Mouse (Mus musculus) intestine, embryonic 15.5 days (tissue): ENCODE results near the gene Fbxw8. TPM values are rescaled to one million over a fixed set of nuclear protein-coding genes. Genes with fewer than 3 reads are reported as not detected.

Experiments used
- ATAC-seq: fragments of 200-750 bp; cut with Nextera tagmentation; 2 replicates; pipeline ENCODE4 v1.8.0; 2017; ENCODE audit warnings: moderate TSS enrichment, moderate library complexity
- H3K27ac ChIP-seq: fragments of 300-500 bp; sonication (generic); 2 replicates; pipeline ENCODE4 v1.5.1; 2015; ENCODE audit warnings: mild to moderate bottlenecking, inconsistent platforms
- H3K27me3 ChIP-seq: fragments of 300-500 bp; sonication (generic); replicated peaks from 2 replicates; pipeline ENCODE4 v1.6.1; 2015; ENCODE audit warnings: inconsistent platforms
- H3K36me3 ChIP-seq: fragments of 300-500 bp; sonication (generic); 2 replicates; pipeline ENCODE4 v1.6.1; 2015; ENCODE audit warnings: inconsistent platforms
- H3K4me1 ChIP-seq: fragments of 300-500 bp; sonication (generic); replicated peaks from 2 replicates; pipeline ENCODE4 v1.6.1; 2015; ENCODE audit warnings: inconsistent platforms
- H3K4me2 ChIP-seq: fragments of 300-500 bp; sonication (generic); replicated peaks from 2 replicates; pipeline ENCODE4 v1.6.1; 2015; ENCODE audit warnings: mild to moderate bottlenecking, inconsistent platforms
- H3K4me3 ChIP-seq: fragments of 300-500 bp; sonication (generic); replicated peaks from 2 replicates; pipeline ENCODE4 v1.5.1; 2015; ENCODE audit warnings: inconsistent platforms
- H3K9ac ChIP-seq: fragments of 300-500 bp; sonication (generic); 2 replicates; pipeline ENCODE4 v1.6.1; 2015; ENCODE audit warnings: inconsistent platforms
- H3K9me3 ChIP-seq: fragments of 300-500 bp; sonication (generic); 2 replicates; pipeline ENCODE4 v1.6.1; 2016; ENCODE audit warnings: inconsistent platforms
- WGBS: fragments of 180-500 bp; shearing (Covaris S2); methylation state at CpG from one replicate; pipeline ENCODE4 v1.1.7; 2015; 5-methylcytosine and 5-hydroxymethylcytosine counted together
- polyA plus RNA-seq: library from polyadenylated mRNA; unstranded; fragments of >200 nt; fragmentation: Nextera tagmentation; extraction: Ambion mirVana; gene quantifications from 2 replicates; pipeline ENCODE4 v1.2.1, GENCODE M21; 2015

Gene Fbxw8
- polyA plus RNA-seq, 1 experiment from 2014 or later = 20.7 TPM

DNA sequence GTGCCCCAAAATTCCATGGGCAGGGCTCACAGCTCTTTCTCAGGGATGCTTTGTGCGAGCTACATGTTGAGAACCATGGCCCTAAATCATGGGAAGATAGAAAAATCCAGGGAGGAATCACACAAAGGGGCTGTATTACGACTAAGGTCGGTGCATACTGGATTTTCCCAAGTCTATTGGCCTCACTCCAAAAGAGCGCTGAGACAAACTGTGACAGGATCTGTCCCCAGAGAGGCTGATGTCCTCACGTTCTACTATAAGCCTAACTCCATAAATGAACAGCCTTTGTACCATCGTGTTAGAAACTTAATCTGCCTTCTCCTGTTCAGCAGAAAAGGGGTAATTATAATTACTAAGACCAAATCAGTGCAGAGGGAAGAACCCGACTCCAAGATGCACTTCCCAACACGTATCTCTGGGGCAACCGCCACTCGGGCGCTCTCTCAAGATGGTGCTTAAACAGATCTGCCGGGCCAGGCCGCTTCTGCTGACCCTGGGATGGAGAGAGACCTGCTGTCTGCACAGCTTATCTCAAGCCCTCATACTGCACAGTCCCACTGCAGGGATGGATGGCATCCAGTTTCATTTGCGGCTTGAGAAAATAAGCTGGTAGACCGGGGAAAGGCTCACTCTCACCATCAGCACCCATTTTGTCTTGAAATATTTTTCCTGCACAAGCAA, 9.1 kb downstream of the Fbxw8 start:
- ATAC-seq = no peak
- WGBS = 76% methylated on average over 15 of the region's 15 CpGs
- Histone ChIP-seq H3K36me3 (peaks cover 9% of the 10 kb centered on the region), H3K4me1 (0 out of 2 replicates have a peak, but pooled peaks cover 4% of the 10 kb centered on the region), H3K27ac (no peak overlapping the region), H3K9ac (no peak overlapping the region), H3K4me2 (no peak overlapping the region), H3K27me3 (no peaks in the 10 kb centered on the region), H3K4me3 (no peak overlapping the region), H3K9me3 (no peaks in the 10 kb centered on the region)

DNA sequence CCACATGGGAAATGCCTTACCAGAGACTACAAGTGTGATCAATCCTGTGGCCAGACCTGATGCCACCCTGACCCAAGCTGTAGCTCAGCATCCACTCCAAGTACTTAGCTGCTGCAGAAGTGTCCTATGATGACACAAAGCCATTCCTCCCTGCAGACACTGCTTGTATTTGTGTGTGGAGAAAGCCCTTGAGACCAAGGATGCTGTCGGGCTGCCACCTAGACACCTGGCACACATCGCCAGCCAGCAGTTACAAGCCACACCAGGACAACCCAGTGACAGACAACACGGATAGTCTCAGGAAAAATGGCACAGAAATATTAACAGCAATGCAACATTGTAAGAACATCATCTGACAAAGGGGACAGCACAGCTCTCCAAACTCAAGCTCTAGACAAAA, 9.8 kb downstream of the Fbxw8 start:
- 93% methylated on average over 3 of the region's 3 CpGs for WGBS
- no peaks in the 10 kb centered on the region for H3K9me3 ChIP-seq
- no peak overlapping the region for H3K9ac ChIP-seq
- no peak for ATAC-seq
- no peak overlapping the region for H3K4me3 ChIP-seq
- 0 out of 2 replicates have a peak, but pooled peaks cover 4% of the 10 kb centered on the region for H3K4me1 ChIP-seq
- H3K36me3 ChIP-seq = peaks cover 8% of the 10 kb centered on the region
- no peaks in the 10 kb centered on the region for H3K27me3 ChIP-seq
- H3K4me2 ChIP-seq = no peak overlapping the region
- H3K27ac ChIP-seq = no peak overlapping the region

DNA sequence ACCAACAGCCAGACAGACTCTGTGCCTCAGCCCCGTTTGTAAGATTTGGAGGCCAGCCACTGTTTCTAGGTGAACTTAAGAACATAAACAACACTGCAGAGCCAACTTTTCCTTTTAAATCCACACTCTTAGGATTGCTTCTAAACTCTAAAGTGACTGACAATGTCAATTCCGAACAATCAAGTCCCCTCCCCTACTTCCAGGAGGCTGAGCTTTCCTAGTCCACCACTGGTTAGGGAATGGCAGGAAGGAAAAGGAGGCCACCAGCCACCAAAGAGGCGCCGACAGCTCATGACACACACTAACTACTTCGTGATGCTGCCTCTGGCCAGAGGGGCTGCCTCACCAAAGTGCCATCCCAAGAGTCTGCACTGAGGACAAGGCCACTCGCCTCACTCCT, 10.5 kb downstream of the Fbxw8 start:
- 75% methylated on average over 6 of the region's 6 CpGs for WGBS
- Histone ChIP-seq H3K36me3 (peaks cover 8% of the 10 kb centered on the region), H3K9ac (no peak overlapping the region), H3K4me1 (0 out of 2 replicates have a peak, but pooled peaks cover 4% of the 10 kb centered on the region), H3K4me2 (no peak overlapping the region), H3K4me3 (no peak overlapping the region), H3K27me3 (no peaks in the 10 kb centered on the region), H3K9me3 (no peaks in the 10 kb centered on the region), H3K27ac (0 out of 2 replicates have a peak overlapping the region, but pooled peaks have one; percentile 13)
- ATAC-seq = no peak

DNA sequence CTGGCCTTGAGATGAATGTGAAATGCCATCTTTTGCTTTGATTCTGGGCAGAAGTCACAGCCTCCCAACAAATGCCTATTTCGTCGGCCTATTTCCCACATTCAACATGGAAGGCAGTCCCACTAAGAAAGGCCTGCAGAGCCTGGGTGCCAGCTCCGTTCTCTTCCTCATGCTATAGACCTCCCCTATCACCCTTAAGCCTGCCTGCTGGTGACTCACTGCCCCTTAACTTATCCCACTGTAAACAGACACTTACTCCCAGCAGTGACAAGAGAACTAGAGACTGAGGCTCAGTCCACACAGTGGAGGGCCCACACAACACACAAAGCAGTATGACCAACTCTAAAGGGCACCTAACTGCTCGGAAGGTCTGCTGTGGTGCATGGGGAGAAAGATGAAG, 10.9 kb downstream of the Fbxw8 start:
- ATAC-seq = no peak
- no peaks in the 10 kb centered on the region for H3K27me3 ChIP-seq
- peaks cover 8% of the 10 kb centered on the region for H3K36me3 ChIP-seq
- H3K9me3 ChIP-seq = no peaks in the 10 kb centered on the region
- H3K4me3 ChIP-seq = no peak overlapping the region
- H3K4me2 ChIP-seq = no peak overlapping the region
- 0 out of 2 replicates have a peak overlapping the region, but pooled peaks have one; percentile 13 for H3K27ac ChIP-seq
- H3K4me1 ChIP-seq = 0 out of 2 replicates have a peak, but pooled peaks cover 4% of the 10 kb centered on the region
- WGBS = 77% methylated on average over 4 of the region's 4 CpGs
- no peak overlapping the region for H3K9ac ChIP-seq

DNA sequence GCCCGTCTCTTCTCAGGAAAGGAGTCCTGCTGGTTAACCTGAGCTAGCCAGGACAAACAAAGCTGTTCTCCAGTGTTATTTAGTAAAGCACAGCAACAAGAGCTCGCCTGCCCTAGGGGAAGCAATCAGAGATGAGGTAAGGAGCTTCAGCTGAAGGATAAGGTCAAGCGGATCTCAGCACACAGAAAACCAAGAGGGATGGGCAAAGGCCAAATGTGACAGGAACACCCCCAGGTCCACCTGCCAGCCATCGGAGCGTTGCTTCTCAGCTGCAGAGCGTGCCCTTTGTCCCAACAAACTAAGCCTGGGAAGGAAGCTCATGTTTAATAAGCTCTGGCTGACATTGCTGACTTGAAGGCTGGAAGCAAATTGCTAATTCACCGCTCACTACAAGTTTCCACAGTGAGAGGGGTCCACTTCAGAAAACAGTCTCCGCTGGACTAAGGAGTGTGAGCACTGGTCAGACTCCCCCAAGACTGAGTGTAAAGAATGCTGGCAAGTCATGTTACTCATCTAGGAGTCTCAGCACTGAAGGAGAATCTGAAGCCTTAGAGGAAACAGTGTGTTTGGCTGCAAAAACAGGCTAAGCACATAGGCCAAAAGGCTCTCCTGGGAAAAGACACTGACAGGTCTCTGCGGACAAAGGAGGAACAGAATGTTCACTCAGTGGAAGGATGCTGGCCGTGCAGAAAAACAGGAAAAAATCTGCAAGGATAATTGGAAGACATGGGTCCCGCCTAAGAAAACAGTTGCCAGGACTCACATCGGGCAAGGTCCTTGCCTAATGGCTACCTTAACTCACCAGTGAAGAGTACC, 11.8 kb downstream of the Fbxw8 start:
- Histone ChIP-seq H3K4me1 (0 out of 2 replicates have a peak, but pooled peaks cover 4% of the 10 kb centered on the region), H3K9ac (no peak overlapping the region), H3K9me3 (no peaks in the 10 kb centered on the region), H3K4me3 (no peak overlapping the region), H3K27ac (no peak overlapping the region), H3K27me3 (no peaks in the 10 kb centered on the region), H3K4me2 (no peak overlapping the region), H3K36me3 (peaks cover 8% of the 10 kb centered on the region)
- no peak for ATAC-seq
- 81% methylated on average over 12 of the region's 12 CpGs for WGBS

DNA sequence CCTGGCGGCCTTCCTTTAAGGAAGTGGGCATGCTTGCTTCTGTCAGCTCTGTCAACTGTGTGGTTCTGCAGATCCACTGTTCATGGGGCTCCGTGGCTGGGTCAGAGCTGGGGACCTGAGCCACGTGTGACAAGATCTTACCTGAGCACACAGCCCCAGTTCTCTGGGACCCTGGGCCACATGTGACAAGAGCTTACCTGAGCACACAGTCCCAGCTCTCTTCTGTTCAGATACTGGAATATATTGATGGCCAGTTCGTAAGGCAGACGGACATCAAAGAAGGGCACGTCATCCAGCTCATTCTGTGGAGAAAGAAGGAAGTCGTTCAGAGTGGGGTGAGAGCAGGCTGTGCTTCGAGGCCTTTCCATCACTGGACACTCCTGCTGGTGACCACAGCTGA, 12.8 kb downstream of the Fbxw8 start:
- Histone ChIP-seq H3K9ac (no peak overlapping the region), H3K4me2 (no peak overlapping the region), H3K9me3 (no peaks in the 10 kb centered on the region), H3K4me1 (0 out of 2 replicates have a peak, but pooled peaks cover 4% of the 10 kb centered on the region), H3K4me3 (no peak overlapping the region), H3K27ac (no peak overlapping the region), H3K27me3 (no peaks in the 10 kb centered on the region), H3K36me3 (peaks cover 16% of the 10 kb centered on the region)
- no peak for ATAC-seq
- 85% methylated on average over 8 of the region's 8 CpGs for WGBS

DNA sequence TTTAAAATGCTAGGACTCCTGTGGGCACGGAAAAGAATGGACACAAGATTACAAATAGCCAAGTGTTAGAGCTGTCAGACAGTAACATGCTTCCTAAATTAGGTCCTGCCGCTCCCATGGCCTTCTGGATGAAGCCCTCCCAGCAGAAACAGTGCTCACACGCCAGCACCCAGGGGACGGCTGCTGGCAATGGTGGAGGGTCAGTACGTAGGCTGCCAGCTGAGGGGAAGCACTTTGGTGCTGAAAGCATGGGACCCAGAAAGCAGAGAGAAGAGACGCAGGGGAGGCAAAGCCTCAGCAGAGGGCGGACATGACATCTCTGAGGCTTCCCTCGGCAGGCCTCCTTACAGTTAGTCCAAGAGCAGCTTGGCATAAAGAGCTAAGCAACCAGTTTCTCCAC, 15.6 kb downstream of the Fbxw8 start:
- Histone ChIP-seq H3K4me3 (no peak overlapping the region), H3K4me1 (0 out of 2 replicates have a peak, but pooled peaks cover 4% of the 10 kb centered on the region), H3K4me2 (no peak overlapping the region), H3K27me3 (no peaks in the 10 kb centered on the region), H3K27ac (no peak overlapping the region), H3K9me3 (no peaks in the 10 kb centered on the region), H3K36me3 (peaks cover 16% of the 10 kb centered on the region), H3K9ac (no peak overlapping the region)
- ATAC-seq = no peak
- WGBS = 91% methylated on average over 8 of the region's 8 CpGs

DNA sequence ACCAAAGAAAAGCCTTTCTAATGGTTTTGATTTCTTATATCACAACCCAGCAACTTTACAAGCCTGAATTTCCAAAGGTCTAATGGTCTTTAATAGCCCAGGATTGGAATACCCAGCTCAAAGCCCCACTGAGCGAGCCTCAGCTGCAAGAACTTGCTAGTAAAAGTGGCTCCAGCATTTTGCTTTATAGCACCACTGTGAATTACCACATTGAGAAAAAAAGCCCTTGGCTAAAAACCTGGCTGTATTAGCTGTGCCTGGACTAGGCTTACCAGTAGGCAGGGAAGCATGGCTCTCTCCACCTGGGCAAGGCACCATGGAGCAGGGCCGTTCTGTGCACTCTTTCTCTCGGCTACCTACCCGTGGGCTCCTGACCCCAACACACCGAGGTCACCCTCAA, 18.9 kb downstream of the Fbxw8 start:
- ATAC-seq = no peak
- Histone ChIP-seq H3K27me3 (no peaks in the 10 kb centered on the region), H3K4me3 (no peak overlapping the region), H3K9ac (no peak overlapping the region), H3K4me1 (no peaks in the 10 kb centered on the region), H3K9me3 (no peaks in the 10 kb centered on the region), H3K27ac (no peak overlapping the region), H3K36me3 (peaks cover 9% of the 10 kb centered on the region; the same call in 1 of the 2 replicates), H3K4me2 (no peak overlapping the region)
- 83% methylated on average over 5 of the region's 5 CpGs for WGBS

DNA sequence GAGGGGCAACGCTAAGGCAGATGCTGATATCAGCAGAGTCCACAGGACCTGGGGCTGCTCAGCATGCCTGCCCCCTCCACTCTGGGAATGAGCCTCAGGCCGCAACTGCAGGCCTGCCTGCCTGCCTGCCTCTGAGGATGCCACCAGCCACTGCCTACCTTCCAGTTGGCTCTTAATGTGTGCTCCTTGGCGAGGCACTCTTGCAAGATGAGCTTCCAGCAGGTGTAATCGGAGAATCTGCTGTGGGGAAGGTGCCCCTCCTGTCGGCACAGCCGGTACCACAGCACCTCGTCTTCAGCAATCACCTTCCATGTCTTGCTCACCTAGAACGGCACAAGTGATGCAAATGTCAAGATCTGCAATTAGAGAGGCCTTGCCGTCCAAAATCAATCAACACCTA, 26.6 kb downstream of the Fbxw8 start:
- Histone ChIP-seq H3K36me3 (peaks cover 10% of the 10 kb centered on the region; the same call in 1 of the 2 replicates), H3K9ac (no peak overlapping the region), H3K27ac (no peak overlapping the region), H3K4me2 (no peak overlapping the region), H3K9me3 (no peaks in the 10 kb centered on the region), H3K4me1 (0 out of 2 replicates have a peak, but pooled peaks cover 1% of the 10 kb centered on the region), H3K27me3 (no peaks in the 10 kb centered on the region), H3K4me3 (no peak overlapping the region)
- ATAC-seq = no peak
- 78% methylated on average over 9 of the region's 9 CpGs for WGBS

DNA sequence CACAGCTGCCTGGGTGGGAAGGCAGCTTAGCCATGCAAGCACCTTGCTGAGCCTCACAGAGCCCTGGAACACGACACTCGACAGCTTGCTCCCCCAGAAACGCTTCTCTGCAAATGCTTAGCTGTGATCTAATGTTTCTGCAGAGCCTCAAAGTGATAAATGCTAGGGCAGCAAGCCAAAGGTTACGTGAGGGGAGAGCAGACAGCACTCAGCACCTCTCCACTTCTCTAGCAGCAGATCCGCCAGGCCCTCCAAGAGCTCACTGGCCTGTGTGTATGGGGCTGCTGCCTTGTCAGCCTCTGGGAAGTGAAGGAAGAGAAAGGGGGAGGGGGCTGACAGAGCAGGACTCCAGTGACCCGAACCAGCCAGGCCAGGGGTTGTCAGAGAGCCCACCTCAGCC, 27.1 kb downstream of the Fbxw8 start:
- peaks cover 10% of the 10 kb centered on the region; the same call in 1 of the 2 replicates for H3K36me3 ChIP-seq
- H3K9me3 ChIP-seq = no peaks in the 10 kb centered on the region
- no peak for ATAC-seq
- H3K9ac ChIP-seq = no peak overlapping the region
- peaks cover 3% of the 10 kb centered on the region; the same call in 1 of the 2 replicates for H3K4me1 ChIP-seq
- no peak overlapping the region for H3K27ac ChIP-seq
- H3K4me2 ChIP-seq = no peak overlapping the region
- no peak overlapping the region for H3K4me3 ChIP-seq
- H3K27me3 ChIP-seq = no peaks in the 10 kb centered on the region
- WGBS = 40% methylated on average over 6 of the region's 6 CpGs

DNA sequence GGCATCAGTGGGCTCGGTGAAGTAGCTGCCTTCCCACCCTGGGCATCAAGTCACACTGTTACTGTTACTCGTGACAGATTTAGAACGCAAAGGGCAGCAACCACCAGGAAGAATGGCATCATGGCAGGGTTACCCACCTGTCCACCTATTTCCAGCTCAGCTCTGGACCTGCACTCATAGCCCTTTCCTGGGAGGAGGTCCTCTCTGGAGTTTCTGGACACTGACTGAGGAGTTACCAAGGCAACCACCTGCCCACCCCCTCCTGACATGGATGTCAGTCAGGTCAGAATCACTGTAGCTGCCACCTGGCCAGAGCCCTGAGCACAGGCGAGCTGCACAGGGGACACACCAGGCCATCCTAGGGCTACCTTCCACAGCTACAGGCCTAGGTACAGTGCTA, 28.6 kb downstream of the Fbxw8 start:
- Histone ChIP-seq H3K9ac (no peak overlapping the region), H3K4me3 (no peak overlapping the region), H3K4me1 (peaks cover 3% of the 10 kb centered on the region; the same call in 1 of the 2 replicates), H3K27ac (no peak overlapping the region), H3K4me2 (no peak overlapping the region), H3K9me3 (no peaks in the 10 kb centered on the region), H3K36me3 (peaks cover 10% of the 10 kb centered on the region; the same call in 1 of the 2 replicates), H3K27me3 (no peaks in the 10 kb centered on the region)
- 88% methylated on average over 4 of the region's 4 CpGs for WGBS
- no peak for ATAC-seq

DNA sequence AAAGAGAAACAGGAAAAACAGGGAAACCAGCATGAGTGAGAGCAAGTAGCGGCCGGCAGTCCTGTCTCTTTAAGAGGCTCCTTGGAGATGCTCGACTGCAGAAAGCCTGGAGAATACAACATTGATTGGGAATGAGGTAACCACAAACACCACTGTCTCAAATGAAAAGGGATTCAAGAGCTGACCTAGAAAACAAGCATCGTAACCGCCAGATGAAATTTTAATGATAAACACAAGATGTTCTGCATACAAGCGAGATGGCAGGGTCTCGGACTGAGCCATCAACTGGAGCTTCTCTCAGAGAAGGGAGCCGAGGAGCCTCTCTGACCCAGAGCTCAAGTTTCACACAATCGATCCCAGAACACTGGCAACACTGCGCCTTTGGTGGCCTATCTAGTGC, 32.2 kb downstream of the Fbxw8 start:
- Histone ChIP-seq H3K36me3 (peaks cover 4% of the 10 kb centered on the region; the same call in 1 of the 2 replicates), H3K9ac (no peak overlapping the region), H3K9me3 (no peaks in the 10 kb centered on the region), H3K4me1 (peaks cover 3% of the 10 kb centered on the region; the same call in 1 of the 2 replicates), H3K4me2 (no peak overlapping the region), H3K27me3 (no peaks in the 10 kb centered on the region), H3K27ac (0 out of 2 replicates have a peak overlapping the region, but pooled peaks have one; percentile 9), H3K4me3 (no peak overlapping the region)
- WGBS = 45% methylated on average over 10 of the region's 10 CpGs
- no peak for ATAC-seq
